Mouse (Mus musculus): ENCODE results near the gene Lat2.

DNA sequence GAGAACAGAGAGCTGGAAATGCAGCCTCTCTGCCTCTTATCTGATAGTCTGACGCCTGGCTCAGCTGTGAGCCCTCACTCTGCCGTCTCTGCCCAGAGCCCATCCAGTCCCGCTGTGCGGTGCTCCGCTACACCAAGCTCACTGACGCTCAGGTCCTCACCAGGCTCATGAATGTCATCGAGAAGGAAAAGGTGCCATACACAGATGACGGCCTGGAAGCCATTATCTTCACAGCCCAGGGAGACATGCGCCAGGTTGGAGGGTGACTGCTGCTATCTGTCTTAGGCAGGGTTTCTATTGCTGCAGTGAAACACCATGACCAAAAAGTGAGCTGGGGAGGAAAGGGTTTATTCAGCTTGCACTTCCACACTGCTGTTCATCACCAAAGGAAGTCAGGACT, 21.7 kb downstream of the Lat2 start:
- no peak for TF ChIP-seq ZNF384 (IDR thresholded peaks at IDR 0.05; ENCODE audit: low read depth, low read length)
- TF ChIP-seq HCFC1 (IDR thresholded peaks at IDR 0.05; ENCODE audit: borderline replicate concordance, insufficient read depth, low read length), result no peak
- no peak for TF ChIP-seq ZC3H11A (IDR thresholded peaks at IDR 0.05; ENCODE audit: borderline replicate concordance, low read depth, low read length)
- no peak for TF ChIP-seq MAFK (IDR thresholded peaks at IDR 0.05; ENCODE audit: insufficient read depth, low read depth, low read length)

All from ES-E14 (cell line).